Mouse (Mus musculus) limb, embryonic 14.5 days (tissue): ENCODE results near the gene Upk3a. TPM values are rescaled to one million over a fixed set of nuclear protein-coding genes. Genes with fewer than 3 reads are reported as not detected.
A peak's percentile ranks its signal among the peaks of the same experiment; 100 is the strongest.

Source experiments
- ATAC-seq: fragments of 200-750 bp; cut with Nextera tagmentation; 2 replicates; pipeline ENCODE4 v1.8.0; 2017; ENCODE audit warnings: low read depth, moderate number of reproducible peaks, moderate TSS enrichment; ENCODE audit not compliant: low FRiP score
- DNase-seq: peaks from one replicate; pipeline ENCODE4 v3.0.0-alpha.2; 2015; ENCODE audit warnings: low spot score
- H3K27ac ChIP-seq: fragments of 300-500 bp; sonication (generic); replicated peaks from 2 replicates; pipeline ENCODE4 v1.5.1; 2014; ENCODE audit warnings: low read depth, mild to moderate bottlenecking, low read length, moderate library complexity, mixed read lengths
- H3K27me3 ChIP-seq: fragments of 300-500 bp; sonication (generic); 2 replicates; pipeline ENCODE4 v1.6.1; 2014; ENCODE audit warnings: low read length, mixed read lengths; ENCODE audit not compliant: control insufficient read depth, insufficient read depth
- H3K36me3 ChIP-seq: fragments of 300-500 bp; sonication (generic); 2 replicates; pipeline ENCODE4 v1.6.1; 2014; ENCODE audit warnings: mild to moderate bottlenecking, low read length, moderate library complexity, mixed read lengths; ENCODE audit not compliant: control insufficient read depth, insufficient read depth
- H3K4me1 ChIP-seq: fragments of 300-500 bp; sonication (generic); 2 replicates; pipeline ENCODE4 v1.6.1; 2014; ENCODE audit warnings: antibody characterized with exemption, low read length, mixed read lengths; ENCODE audit not compliant: control insufficient read depth, insufficient read depth
- H3K4me2 ChIP-seq: fragments of 300-500 bp; sonication (generic); replicated peaks from 2 replicates; pipeline ENCODE4 v1.6.1; 2014; ENCODE audit warnings: low read depth, mild to moderate bottlenecking, low read length, moderate library complexity; ENCODE audit not compliant: severe bottlenecking
- H3K4me3 ChIP-seq: fragments of 300-500 bp; sonication (generic); replicated peaks from 2 replicates; pipeline ENCODE4 v1.5.1; 2014; ENCODE audit warnings: low read length
- H3K9ac ChIP-seq: fragments of 300-500 bp; sonication (generic); 2 replicates; pipeline ENCODE4 v1.6.1; 2014; ENCODE audit warnings: mild to moderate bottlenecking, low read depth, low read length, moderate library complexity; ENCODE audit not compliant: severe bottlenecking
- H3K9me3 ChIP-seq: fragments of 300-500 bp; sonication (generic); 2 replicates; pipeline ENCODE4 v1.6.1; 2016; ENCODE audit warnings: low read length; ENCODE audit not compliant: control insufficient read depth
- POLR2A ChIP-seq: fragments of 200-500 bp; IDR thresholded peaks from 2 replicates; pipeline ENCODE4 v1.8.0; 2012; ENCODE audit warnings: inconsistent platforms, mild to moderate bottlenecking, moderate library complexity, borderline replicate concordance; ENCODE audit not compliant: insufficient read depth, insufficient read length; ENCODE audit errors: extremely low read depth
- WGBS: fragments of 180-500 bp; shearing (Covaris S2); extraction: QIAGEN DNeasy Blood & Tissue Kit; methylation state at CpG from one replicate; pipeline ENCODE4 v1.1.7; 2014; 5-methylcytosine and 5-hydroxymethylcytosine counted together
- polyA plus RNA-seq, 2 experiments: library from polyadenylated mRNA; depleted of rRNA in 1 of 2; stranded (reverse) in 1 of 2; unstranded in 1 of 2; fragments of >200 nt; fragmentation: Nextera tagmentation in 1 of 2; extraction: Ambion mirVana in 1 of 2; gene quantifications; 2 replicates each; pipeline versions ENCODE4 v1.2.1 to v1.2.3; 2012 to 2014

The Upk3a gene
- polyA plus RNA-seq, 2 experiments, result 0.08 TPM; not detected in 1

GRCm38 (mm10) chr15:84981609-84982313 is 35.2 kb upstream of the Upk3a start:
- Histone ChIP-seq H3K27ac (no peak overlapping the region), H3K9me3 (no peaks in the 10 kb centered on the region), H3K4me1 (peaks cover 8% of the 10 kb centered on the region), H3K4me3 (no peak overlapping the region), H3K36me3 (peaks cover 5% of the 10 kb centered on the region; the same call in 1 of the 2 replicates), H3K4me2 (no peak overlapping the region), H3K27me3 (no peaks in the 10 kb centered on the region), H3K9ac (no peak overlapping the region)
- no peak for DNase-seq
- 91% methylated on average over 9 of the region's 9 CpGs for WGBS
- TF ChIP-seq POLR2A, result no peak
- ATAC-seq, result no peak

- TF ChIP-seq POLR2A, result no peak
- ATAC-seq, result no peak
- H3K9me3 ChIP-seq, result no peaks in the 10 kb centered on the region
- no peak overlapping the region for H3K4me3 ChIP-seq
- H3K4me2 ChIP-seq, result no peak overlapping the region
- peaks cover 11% of the 10 kb centered on the region for H3K4me1 ChIP-seq
- H3K27ac ChIP-seq, result no peak overlapping the region
- H3K36me3 ChIP-seq, result peaks cover 5% of the 10 kb centered on the region; the same call in 1 of the 2 replicates
- no peak overlapping the region for H3K9ac ChIP-seq
- WGBS, result 84% methylated on average over 3 of the region's 3 CpGs
- H3K27me3 ChIP-seq, result no peaks in the 10 kb centered on the region
- no peak for DNase-seq
These were observed 34.1 kb upstream of the Upk3a start for GRCm38 (mm10) chr15:84982888-84983287.

- H3K9me3 ChIP-seq, result no peaks in the 10 kb centered on the region
- no peak overlapping the region for H3K4me2 ChIP-seq
- no peak for TF ChIP-seq POLR2A
- 79% methylated on average over 7 of the region's 7 CpGs for WGBS
- H3K27ac ChIP-seq, result no peak overlapping the region
- peaks cover 5% of the 10 kb centered on the region; the same call in 1 of the 2 replicates for H3K36me3 ChIP-seq
- DNase-seq (no peak), ATAC-seq (no peak)
- no peak overlapping the region for H3K4me3 ChIP-seq
- H3K27me3 ChIP-seq, result no peaks in the 10 kb centered on the region
- H3K4me1 ChIP-seq, result peaks cover 17% of the 10 kb centered on the region
- no peak overlapping the region for H3K9ac ChIP-seq
These were observed 33.2 kb upstream of the Upk3a start for GRCm38 (mm10) chr15:84983721-84984120.

- no peak for TF ChIP-seq POLR2A
- DNase-seq, result no peak
- H3K4me3 ChIP-seq, result no peak overlapping the region
- no peaks in the 10 kb centered on the region for H3K27me3 ChIP-seq
- 0 out of 2 replicates have a peak, but pooled peaks cover 3% of the 10 kb centered on the region for H3K36me3 ChIP-seq
- H3K9ac ChIP-seq, result no peak overlapping the region
- WGBS, result 85% methylated on average over 12 of the region's 12 CpGs
- H3K27ac ChIP-seq, result no peak overlapping the region
- peaks cover 17% of the 10 kb centered on the region for H3K4me1 ChIP-seq
- no peaks in the 10 kb centered on the region for H3K9me3 ChIP-seq
- no peak overlapping the region for H3K4me2 ChIP-seq
- no peak for ATAC-seq
These were observed 31.3 kb upstream of the Upk3a start for GRCm38 (mm10) chr15:84985516-84986160.

GRCm38 (mm10) chr15:84986171-84987019 is 30.5 kb upstream of the Upk3a start:
- H3K9ac ChIP-seq, result peak overlapping the region; percentile 86
- WGBS, result 61% methylated on average over 4 of the region's 4 CpGs

More at GRCm38 (mm10) chr15:84986171-84987019, 30.5 kb upstream of the Upk3a start:
- no peak for DNase-seq
- Histone ChIP-seq H3K36me3 (0 out of 2 replicates have a peak, but pooled peaks cover 3% of the 10 kb centered on the region), H3K9me3 (no peaks in the 10 kb centered on the region), H3K4me1 (peaks cover 17% of the 10 kb centered on the region), H3K4me2 (peak overlapping the region; percentile 86), H3K4me3 (peak overlapping the region; percentile 75), H3K27ac (no peak overlapping the region), H3K27me3 (no peaks in the 10 kb centered on the region)
- no peak for ATAC-seq
- TF ChIP-seq POLR2A, result no peak
